Mouse (Mus musculus) cerebellum, postnatal 25 days (tissue): ENCODE data around the gene Ddx46.
A peak's percentile ranks its signal among the peaks of the same experiment; 100 is the strongest.

Experiments
- DNase-seq, 2 experiments: peaks; one replicate each; pipeline ENCODE4 v3.0.0; 2021; ENCODE audit warnings: mixed read lengths in 2 of 2

The Ddx46 gene

GRCm38 (mm10) chr13:55727120-55727838, 92.5 kb downstream of the Ddx46 start, which contains the start of gene Pcbd2:
Pcbd2 (plus strand) TSS chr13:55727368.
- peak; percentile 88 to 89 for DNase-seq

- peak; percentile 69 to 71 for DNase-seq
These were observed 93.0 kb downstream of the Ddx46 start for GRCm38 (mm10) chr13:55727839-55728238.

- no peak for DNase-seq
These were observed 95.9 kb downstream of the Ddx46 start for GRCm38 (mm10) chr13:55730716-55731115.
